Mouse (Mus musculus) ES-E14 (cell line): ENCODE measurements at regions not wholly inside any gene's neighbourhood (a gene's known extent, or its start where the extent isn't known, plus 50 kb on each side); places are given as distances from the start of the nearest gene placed in this dataset.

Experiments
- CHD2 ChIP-seq: IDR thresholded peaks from 2 replicates; pipeline ENCODE4 v1.6.1; 2014; ENCODE audit warnings: mild to moderate bottlenecking, low read depth, low read length, inconsistent platforms
- HCFC1 ChIP-seq: IDR thresholded peaks from 2 replicates; pipeline ENCODE4 v1.6.1; 2012; ENCODE audit warnings: low read length, inconsistent platforms, borderline replicate concordance; ENCODE audit not compliant: insufficient read depth
- MAFK ChIP-seq: IDR thresholded peaks from 2 replicates; pipeline ENCODE4 v1.6.1; 2014; ENCODE audit warnings: mild to moderate bottlenecking, low read depth, low read length, inconsistent platforms; ENCODE audit not compliant: insufficient read depth
- ZNF384 ChIP-seq: IDR thresholded peaks from 2 replicates; pipeline ENCODE4 v1.6.1; 2012; ENCODE audit warnings: low read depth, low read length, inconsistent platforms

- TF ChIP-seq MAFK, result no peak
- no peak for TF ChIP-seq HCFC1
- no peak for TF ChIP-seq CHD2
- TF ChIP-seq ZNF384, result no peak
Observed at GRCm38 (mm10) chr1:168549807-168550435, 117.9 kb upstream of the Pbx1 start.
